Mouse (Mus musculus): ENCODE results near the gene Slc25a34. TPM values are rescaled to one million over a fixed set of nuclear protein-coding genes. Genes with fewer than 3 reads are reported as not detected.

The Slc25a34 gene
- polyA plus RNA-seq, 1 experiment = 12.3 TPM

GRCm38 (mm10) chr4:141627502-141627901 lies 3.9 kb upstream of the Slc25a34 start:
- no peak for DNase-seq
- H3K4me3 ChIP-seq (ENCODE audit: control insufficient read depth, insufficient read depth, low read length) = no peak overlapping the region
- WGBS = 96% methylated on average over 5 of the region's 5 CpGs
- H3K27me3 ChIP-seq (ENCODE audit: control insufficient read depth, insufficient read depth, low read length) = no peaks in the 10 kb centered on the region
- no peaks in the 10 kb centered on the region for H3K4me1 ChIP-seq (replicated peaks; ENCODE audit: control insufficient read depth, insufficient read depth, low read length)
- peaks cover 13% of the 10 kb centered on the region for H3K36me3 ChIP-seq (ENCODE audit: control insufficient read depth, insufficient read depth, low read length)
- TF ChIP-seq CTCF (IDR thresholded peaks at IDR 0.05; ENCODE audit: borderline replicate concordance, control insufficient read depth, extremely low read depth, insufficient read depth, low read length, poor library complexity) (no peak), POLR2A (IDR thresholded peaks at IDR 0.05; ENCODE audit: control insufficient read depth, extremely low read depth, insufficient read depth, low read length, poor library complexity) (no peak)
- no peak overlapping the region for H3K27ac ChIP-seq (ENCODE audit: control insufficient read depth, insufficient read depth, low read length)

DNA sequence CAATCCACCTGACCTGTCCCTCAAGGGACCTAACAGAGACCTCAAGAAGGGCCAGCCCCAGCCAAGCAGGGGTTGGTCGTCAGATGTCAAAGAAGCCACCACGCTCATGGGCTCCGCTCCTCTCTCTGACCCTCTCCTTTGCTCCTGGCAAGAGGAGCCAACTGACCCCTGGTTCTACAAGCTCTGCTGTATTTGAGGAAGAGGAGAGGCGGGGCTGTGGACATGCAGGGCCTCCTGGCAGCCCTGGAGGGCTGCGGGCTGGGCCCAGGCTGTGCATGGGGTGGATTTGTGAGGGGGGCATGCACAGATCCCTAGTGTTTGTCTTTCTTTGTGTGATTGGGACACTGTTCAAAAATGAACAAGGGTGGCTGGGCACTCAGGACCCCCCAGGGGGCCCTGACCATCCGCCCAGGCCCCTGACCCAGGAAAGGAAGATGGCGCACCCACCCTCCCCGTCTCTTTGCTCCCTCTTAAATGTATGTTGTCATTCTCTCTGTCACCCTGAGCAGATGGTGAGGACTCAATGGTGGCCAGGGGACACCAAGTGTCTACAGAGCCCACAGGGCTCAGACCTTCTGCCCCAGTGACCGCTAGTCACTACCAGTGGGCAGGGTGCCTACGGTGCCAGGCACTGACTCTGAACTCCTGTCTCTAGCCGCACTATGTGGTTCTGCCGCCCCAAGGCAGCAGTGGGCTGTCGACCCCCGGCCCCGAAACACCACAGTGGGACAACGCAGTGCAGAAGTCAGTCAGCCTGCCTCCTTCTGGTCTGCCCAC lies 2.3 kb upstream of the Slc25a34 start:
- Histone ChIP-seq H3K36me3 (ENCODE audit: control insufficient read depth, insufficient read depth, low read length) (peaks cover 5% of the 10 kb centered on the region; the same call in 1 of the 2 replicates), H3K27ac (ENCODE audit: control insufficient read depth, insufficient read depth, low read length) (no peak overlapping the region), H3K4me1 (replicated peaks; ENCODE audit: control insufficient read depth, insufficient read depth, low read length) (no peaks in the 10 kb centered on the region), H3K27me3 (ENCODE audit: control insufficient read depth, insufficient read depth, low read length) (no peaks in the 10 kb centered on the region), H3K4me3 (ENCODE audit: control insufficient read depth, insufficient read depth, low read length) (no peak overlapping the region)
- DNase-seq = no peak
- no peak for TF ChIP-seq CTCF (IDR thresholded peaks at IDR 0.05; ENCODE audit: borderline replicate concordance, control insufficient read depth, extremely low read depth, insufficient read depth, low read length, poor library complexity)
- no peak for TF ChIP-seq POLR2A (IDR thresholded peaks at IDR 0.05; ENCODE audit: control insufficient read depth, extremely low read depth, insufficient read depth, low read length, poor library complexity)
- 96% methylated on average over 16 of the region's 16 CpGs for WGBS

- H3K4me3 ChIP-seq (ENCODE audit: control insufficient read depth, insufficient read depth, low read length) = no peak overlapping the region
- DNase-seq = peak; percentile 36
- TF ChIP-seq POLR2A (IDR thresholded peaks at IDR 0.05; ENCODE audit: control insufficient read depth, extremely low read depth, insufficient read depth, low read length, poor library complexity) = no peak
- peak; percentile 55; the same call in 1 of the 2 replicates for TF ChIP-seq CTCF (IDR thresholded peaks at IDR 0.05; ENCODE audit: borderline replicate concordance, control insufficient read depth, extremely low read depth, insufficient read depth, low read length, poor library complexity)
- H3K27me3 ChIP-seq (ENCODE audit: control insufficient read depth, insufficient read depth, low read length) = no peaks in the 10 kb centered on the region
- H3K36me3 ChIP-seq (ENCODE audit: control insufficient read depth, insufficient read depth, low read length) = peaks cover 1% of the 10 kb centered on the region; the same call in 1 of the 2 replicates
- 79% methylated on average over 19 of the region's 19 CpGs for WGBS
- H3K27ac ChIP-seq (ENCODE audit: control insufficient read depth, insufficient read depth, low read length) = no peak overlapping the region
- H3K4me1 ChIP-seq (replicated peaks; ENCODE audit: control insufficient read depth, insufficient read depth, low read length) = no peaks in the 10 kb centered on the region
Observed at GRCm38 (mm10) chr4:141624983-141625773, 1.6 kb upstream of the Slc25a34 start.

GRCm38 (mm10) chr4:141624134-141624533 lies 513 bp upstream of the Slc25a34 start:
- DNase-seq = no peak
- TF ChIP-seq POLR2A (IDR thresholded peaks at IDR 0.05; ENCODE audit: control insufficient read depth, extremely low read depth, insufficient read depth, low read length, poor library complexity) = no peak
- TF ChIP-seq CTCF (IDR thresholded peaks at IDR 0.05; ENCODE audit: borderline replicate concordance, control insufficient read depth, extremely low read depth, insufficient read depth, low read length, poor library complexity) = no peak
- H3K4me3 ChIP-seq (ENCODE audit: control insufficient read depth, insufficient read depth, low read length) = no peak overlapping the region
- H3K27ac ChIP-seq (ENCODE audit: control insufficient read depth, insufficient read depth, low read length) = no peak overlapping the region
- peaks cover 1% of the 10 kb centered on the region; the same call in 1 of the 2 replicates for H3K4me1 ChIP-seq (replicated peaks; ENCODE audit: control insufficient read depth, insufficient read depth, low read length)
- H3K27me3 ChIP-seq (ENCODE audit: control insufficient read depth, insufficient read depth, low read length) = no peaks in the 10 kb centered on the region
- no peaks in the 10 kb centered on the region for H3K36me3 ChIP-seq (ENCODE audit: control insufficient read depth, insufficient read depth, low read length)
- WGBS = 92% methylated on average over 8 of the region's 8 CpGs

- no peaks in the 10 kb centered on the region for H3K36me3 ChIP-seq (ENCODE audit: control insufficient read depth, insufficient read depth, low read length)
- no peak overlapping the region for H3K27ac ChIP-seq (ENCODE audit: control insufficient read depth, insufficient read depth, low read length)
- H3K27me3 ChIP-seq (ENCODE audit: control insufficient read depth, insufficient read depth, low read length) = no peaks in the 10 kb centered on the region
- WGBS = 90% methylated on average over 11 of the region's 11 CpGs
- H3K4me1 ChIP-seq (replicated peaks; ENCODE audit: control insufficient read depth, insufficient read depth, low read length) = peaks cover 8% of the 10 kb centered on the region
- TF ChIP-seq POLR2A (IDR thresholded peaks at IDR 0.05; ENCODE audit: control insufficient read depth, extremely low read depth, insufficient read depth, low read length, poor library complexity) (no peak), CTCF (IDR thresholded peaks at IDR 0.05; ENCODE audit: borderline replicate concordance, control insufficient read depth, extremely low read depth, insufficient read depth, low read length, poor library complexity) (no peak)
- H3K4me3 ChIP-seq (ENCODE audit: control insufficient read depth, insufficient read depth, low read length) = no peak overlapping the region
- no peak for DNase-seq
Observed at GRCm38 (mm10) chr4:141623037-141623436, 584 bp downstream of the Slc25a34 start.

GRCm38 (mm10) chr4:141622580-141622979 lies 1.0 kb downstream of the Slc25a34 start:
- Histone ChIP-seq H3K4me3 (ENCODE audit: control insufficient read depth, insufficient read depth, low read length) (no peak overlapping the region), H3K27me3 (ENCODE audit: control insufficient read depth, insufficient read depth, low read length) (no peaks in the 10 kb centered on the region), H3K4me1 (replicated peaks; ENCODE audit: control insufficient read depth, insufficient read depth, low read length) (peaks cover 13% of the 10 kb centered on the region), H3K36me3 (ENCODE audit: control insufficient read depth, insufficient read depth, low read length) (no peaks in the 10 kb centered on the region), H3K27ac (ENCODE audit: control insufficient read depth, insufficient read depth, low read length) (no peak overlapping the region)
- TF ChIP-seq POLR2A (IDR thresholded peaks at IDR 0.05; ENCODE audit: control insufficient read depth, extremely low read depth, insufficient read depth, low read length, poor library complexity) = no peak
- TF ChIP-seq CTCF (IDR thresholded peaks at IDR 0.05; ENCODE audit: borderline replicate concordance, control insufficient read depth, extremely low read depth, insufficient read depth, low read length, poor library complexity) = no peak
- no peak for DNase-seq
- WGBS = 93% methylated on average over 5 of the region's 5 CpGs
